Mouse (Mus musculus) granulocyte monocyte progenitor cell, adult 5-6 weeks (primary cell): Measurements from ENCODE around the gene Amdhd2. TPM values are rescaled to one million over a fixed set of nuclear protein-coding genes. Genes with fewer than 3 reads are reported as not detected.

Source experiments
- ATAC-seq: replicated peaks from 2 replicates; pipeline ENCODE4 v1.8.0; 2016; ENCODE audit warnings: mild to moderate bottlenecking, moderate TSS enrichment, inconsistent platforms; ENCODE audit not compliant: poor library complexity, severe bottlenecking
- total RNA-seq, 2 experiments: library from RNA; stranded (forward) in 1 of 2; stranded (reverse) in 1 of 2; fragments of 200-712, 200-1000 nt in 1 of 2; fragments of >200 nt in 1 of 2; fragmentation: Nextera tagmentation in 1 of 2; gene quantifications; 2 replicates each; pipeline ENCODE4 v1.2.3; 2014 to 2017

Gene Amdhd2
- total RNA-seq (2014; fragmentation: Nextera tagmentation) = 60.4 and 63.2 TPM in 2 replicates
- total RNA-seq (2017) = 54.4 and 66.4 TPM in 2 replicates

DNA sequence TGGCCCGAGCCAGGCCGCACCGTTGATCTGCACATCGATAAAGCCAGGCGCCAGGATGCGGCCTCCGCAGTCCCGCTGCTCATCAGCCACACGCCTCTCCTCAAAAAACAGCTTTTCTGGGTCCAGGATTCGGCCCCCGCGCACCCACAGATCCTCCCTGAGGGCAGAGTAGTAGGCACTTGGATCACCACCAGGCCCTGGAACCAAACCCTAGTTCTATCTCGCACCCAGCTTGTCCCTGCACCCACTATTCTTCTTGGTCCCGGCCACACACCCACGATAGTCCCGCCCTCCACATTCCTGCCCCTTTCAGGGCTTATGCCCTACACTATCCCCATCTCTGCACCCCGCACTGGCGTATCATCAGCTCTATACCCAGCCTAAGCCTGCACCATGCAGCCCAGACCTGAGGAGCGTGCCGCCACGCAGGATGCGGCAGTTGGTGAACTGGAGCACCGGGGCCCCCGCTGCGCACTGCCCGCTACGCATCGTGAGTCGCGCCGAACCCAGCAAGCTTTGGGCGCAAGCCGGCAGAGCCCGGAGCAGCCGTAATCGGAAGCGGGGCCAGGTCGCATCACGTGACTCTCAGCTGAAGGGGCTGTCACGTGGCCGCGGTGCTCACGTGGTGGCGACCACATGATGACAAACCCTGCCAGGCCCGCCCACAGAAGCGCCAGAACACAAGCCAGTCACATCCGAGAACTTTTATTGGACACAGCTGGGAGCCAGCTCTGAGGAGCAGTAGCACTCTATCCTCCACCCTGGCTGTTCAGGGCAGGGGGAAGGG, at the start of gene Amdhd2:
Amdhd2 (minus strand) TSS at position 591 of the 787 bp plus-strand sequence.
- peak; percentile 47 for ATAC-seq

DNA sequence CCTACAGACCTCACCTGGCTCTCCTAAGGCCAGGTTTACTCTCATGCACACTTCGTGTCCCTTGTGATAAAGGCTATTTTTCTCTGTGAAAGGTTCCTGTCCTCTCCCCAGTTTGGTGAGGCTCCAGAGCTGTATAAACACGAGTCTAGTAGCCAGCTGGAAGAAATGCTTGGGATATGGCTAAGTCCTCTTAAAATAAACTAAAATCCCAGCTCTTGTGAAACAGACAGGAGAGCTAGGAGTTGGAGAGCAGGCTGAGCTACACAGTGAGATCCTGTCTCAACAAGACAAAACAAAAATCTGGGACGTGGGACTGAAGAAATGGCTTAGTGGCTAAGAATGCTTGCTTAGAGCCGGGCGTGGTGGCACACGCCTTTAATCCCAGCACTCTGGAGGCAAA, 49.6 kb upstream of the Amdhd2 start:
- no peak for ATAC-seq

DNA sequence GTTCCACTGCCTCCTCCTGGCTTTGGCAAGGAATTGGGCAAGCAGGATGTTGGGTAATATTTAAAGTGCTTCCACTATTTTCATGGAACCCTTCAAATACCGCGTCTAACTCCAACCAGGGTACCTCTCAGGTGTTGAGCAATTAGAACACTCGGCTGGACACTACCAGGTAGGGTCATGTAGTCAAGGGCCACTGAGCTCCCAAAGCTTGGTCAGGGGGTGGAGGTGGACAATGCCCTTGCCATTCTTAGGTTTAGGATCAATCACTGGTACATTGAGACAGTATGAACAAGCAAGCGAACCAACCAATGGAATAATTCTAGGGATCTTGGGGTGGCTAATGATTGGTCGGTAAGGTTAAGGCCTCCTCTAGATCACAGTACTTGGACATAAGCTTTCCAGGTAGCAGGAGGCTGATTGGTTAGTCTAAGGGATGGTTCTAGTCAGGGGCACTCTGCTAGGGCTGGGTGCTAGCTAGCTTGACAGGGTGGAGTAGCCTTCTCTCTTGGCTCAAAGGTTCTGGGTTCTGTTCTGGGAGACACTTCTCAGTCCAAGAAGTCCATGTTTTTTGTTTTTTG, 49.0 kb upstream of the Amdhd2 start:
- ATAC-seq = 0 out of 2 replicates have a peak, but pooled peaks have one; percentile 4

DNA sequence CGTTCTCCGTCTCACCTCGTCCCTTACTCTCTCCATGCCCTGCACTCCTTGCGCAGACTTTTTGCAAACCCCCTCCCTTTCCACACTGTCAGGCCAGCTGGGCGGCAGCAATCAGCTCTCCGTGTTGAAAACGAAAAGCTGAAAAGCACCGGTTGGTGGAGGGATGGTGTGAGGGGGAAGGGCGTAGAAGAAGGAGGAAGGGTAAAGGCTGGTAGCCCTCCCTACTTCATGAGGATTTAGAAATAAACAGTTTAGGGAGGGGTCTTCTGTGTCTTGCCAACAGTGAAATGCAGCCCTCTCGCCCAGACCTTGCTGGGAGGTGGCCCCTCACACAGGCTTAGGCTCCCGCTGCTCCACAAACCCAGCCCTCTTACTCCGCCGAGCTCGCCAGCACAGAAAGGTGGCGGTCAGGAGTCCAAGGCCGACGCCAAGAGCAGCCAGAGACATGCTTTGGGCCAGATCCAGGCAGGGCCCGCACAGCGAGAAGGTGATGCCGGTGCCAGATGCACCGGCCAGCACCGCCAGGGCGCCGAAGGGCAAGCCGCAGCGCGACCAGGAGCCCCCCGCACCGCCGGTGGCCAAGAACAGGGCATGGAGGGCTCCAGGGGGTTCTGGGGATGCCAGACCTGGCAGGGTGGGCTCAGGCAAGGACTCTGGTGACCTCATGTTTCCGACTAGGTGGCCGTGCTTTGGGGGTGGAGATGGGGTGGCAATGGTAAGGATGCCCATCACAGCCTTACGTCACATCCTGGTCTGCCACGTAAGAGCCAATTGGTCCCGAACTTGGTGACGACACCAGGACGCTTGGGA, 48.3 kb upstream of the Amdhd2 start:
- ATAC-seq = peak; percentile 82

DNA sequence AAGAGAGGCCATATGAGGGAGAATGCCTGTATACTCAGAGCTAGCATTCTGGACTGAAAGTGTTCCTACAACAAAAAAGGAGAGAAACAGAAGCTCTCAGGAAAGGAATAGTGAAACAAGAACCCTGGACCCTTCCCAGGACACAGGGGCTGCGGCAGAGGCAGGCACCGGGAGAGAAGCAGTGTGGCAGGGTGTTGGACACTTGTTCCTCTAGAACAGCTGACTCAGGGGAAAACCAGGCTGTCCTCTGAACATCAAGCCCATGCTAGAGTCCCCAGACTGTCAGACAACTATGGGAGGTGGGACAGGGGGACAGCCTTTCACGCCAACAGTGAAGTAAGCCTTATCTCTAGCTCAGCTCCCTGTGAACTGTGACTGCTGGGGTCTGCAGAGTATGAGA, 47.0 kb upstream of the Amdhd2 start:
- ATAC-seq = no peak

DNA sequence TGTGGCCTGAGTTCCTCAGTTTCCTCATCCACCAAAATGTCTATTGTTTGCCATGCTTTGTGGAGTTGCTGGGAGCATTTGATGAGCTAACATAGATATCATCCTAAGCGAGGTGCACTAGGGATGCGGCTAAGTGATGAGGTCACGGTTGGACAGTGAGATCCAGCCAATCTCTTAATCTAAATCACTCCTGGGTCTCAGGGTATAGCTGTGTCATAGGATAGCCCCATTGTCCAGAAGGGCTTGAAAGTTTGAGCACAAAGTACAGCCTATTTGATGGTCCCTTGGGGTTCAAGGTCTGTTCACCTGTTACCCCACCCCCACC, 46.3 kb upstream of the Amdhd2 start:
- ATAC-seq = no peak

DNA sequence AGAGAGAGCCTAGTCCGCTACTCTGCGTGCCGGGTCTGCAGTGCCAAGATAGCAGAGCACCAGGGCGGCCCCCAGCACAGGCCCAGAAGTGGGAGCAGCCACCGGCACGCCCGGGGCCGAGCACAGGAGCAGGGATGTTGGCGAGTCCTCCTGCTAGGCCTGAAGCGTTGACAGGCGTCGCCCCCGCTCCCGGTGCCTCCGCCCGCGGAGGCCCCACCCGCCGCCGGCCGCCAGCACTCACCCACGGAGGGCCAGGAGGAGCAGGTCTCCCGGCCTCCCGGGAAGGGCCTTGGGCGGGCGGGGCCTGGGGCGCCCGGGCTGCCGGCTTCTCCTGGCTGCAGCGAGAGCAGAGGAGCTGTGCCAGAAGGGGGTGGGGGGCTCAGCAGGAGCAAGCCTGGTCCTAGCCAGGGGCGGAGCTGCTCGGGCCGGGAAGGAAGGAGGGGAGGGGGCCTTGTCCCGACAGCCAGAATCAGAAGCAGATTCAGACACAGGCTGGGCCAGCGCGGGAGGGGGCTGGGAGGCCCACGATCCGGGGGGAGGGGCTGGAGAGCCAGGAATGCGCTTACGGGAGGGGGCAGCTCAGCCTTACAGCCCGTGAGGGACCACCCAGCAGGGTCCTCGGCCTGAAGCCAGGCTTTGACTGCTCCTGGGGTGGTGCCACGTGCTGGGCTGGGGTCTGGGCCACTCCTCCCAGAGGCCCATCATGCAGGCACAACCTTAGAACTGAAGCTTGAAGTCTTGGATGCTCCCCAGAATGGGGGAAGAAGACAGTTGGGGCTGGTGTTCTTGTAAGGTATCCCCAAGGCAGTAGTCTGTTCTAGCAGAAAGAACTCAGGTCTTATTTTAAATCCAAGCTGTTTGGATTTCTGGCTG, 45.7 kb upstream of the Amdhd2 start, which contains the start of gene Ntn3:
Ntn3 (minus strand) TSS at position 489 of the 873 bp plus-strand sequence.
- no peak for ATAC-seq

DNA sequence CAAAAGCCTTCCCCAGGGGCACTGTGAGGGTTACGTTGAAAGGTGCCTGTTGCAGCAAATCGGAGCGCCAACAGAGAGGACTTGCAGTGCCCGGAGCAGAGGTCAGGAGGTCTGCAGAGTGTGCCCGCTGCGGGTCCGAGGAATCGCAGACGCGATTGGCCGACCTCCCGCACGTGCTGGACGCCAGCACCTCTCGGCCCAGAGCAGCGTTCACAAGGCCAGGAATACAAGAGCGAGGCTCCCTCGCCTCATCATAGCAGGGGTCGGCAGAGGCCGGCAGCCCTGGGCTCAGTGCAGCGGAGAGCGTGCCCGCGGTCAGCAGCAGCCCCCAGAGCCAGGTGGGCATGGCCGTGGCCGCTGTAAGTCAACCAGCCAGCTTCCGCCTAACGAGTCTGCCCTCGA, 45.1 kb upstream of the Amdhd2 start:
- 0 out of 2 replicates have a peak, but pooled peaks have one; percentile 7 for ATAC-seq

DNA sequence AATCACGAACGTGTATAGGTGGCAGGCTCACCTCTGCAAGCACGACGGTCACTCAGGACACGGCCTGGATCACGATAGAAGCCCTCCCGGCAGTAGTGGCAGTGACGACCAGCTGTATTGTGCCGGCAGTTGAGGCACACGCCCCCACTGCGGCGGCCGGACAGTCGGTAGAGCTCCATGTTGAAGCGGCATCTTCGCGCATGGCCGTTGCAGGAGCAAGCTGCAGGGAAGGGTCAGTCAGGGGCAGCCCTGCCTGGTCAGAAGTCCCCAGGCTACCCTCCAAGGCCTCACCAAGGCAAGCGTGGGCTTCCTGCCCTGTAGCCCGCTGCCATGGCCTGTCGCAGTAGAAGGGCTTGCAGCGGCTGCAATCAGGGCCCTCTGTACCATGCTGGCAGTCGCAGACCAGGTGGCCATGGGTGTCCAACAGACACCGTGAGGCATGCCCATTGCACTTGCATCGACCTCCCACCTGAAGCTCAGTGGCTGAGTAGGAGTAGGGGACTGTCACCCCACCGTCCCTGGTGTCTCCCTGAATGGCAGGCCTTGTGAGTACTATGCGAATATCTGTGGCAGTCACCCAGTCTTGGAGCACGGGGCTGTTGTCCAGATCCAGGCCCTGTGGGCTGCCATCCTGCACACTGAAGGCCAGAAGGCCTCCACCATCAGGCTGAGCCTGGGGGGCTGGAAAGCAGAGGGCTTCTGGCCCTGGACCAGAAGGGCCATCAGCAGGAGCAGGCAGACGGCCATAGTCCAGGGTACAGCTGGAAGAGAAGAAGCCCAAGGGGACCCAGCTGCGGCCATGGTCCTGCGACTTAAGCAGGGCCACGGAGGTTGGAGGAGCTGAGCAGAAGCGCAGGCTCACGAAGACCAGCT, 44.4 kb upstream of the Amdhd2 start:
- no peak for ATAC-seq

DNA sequence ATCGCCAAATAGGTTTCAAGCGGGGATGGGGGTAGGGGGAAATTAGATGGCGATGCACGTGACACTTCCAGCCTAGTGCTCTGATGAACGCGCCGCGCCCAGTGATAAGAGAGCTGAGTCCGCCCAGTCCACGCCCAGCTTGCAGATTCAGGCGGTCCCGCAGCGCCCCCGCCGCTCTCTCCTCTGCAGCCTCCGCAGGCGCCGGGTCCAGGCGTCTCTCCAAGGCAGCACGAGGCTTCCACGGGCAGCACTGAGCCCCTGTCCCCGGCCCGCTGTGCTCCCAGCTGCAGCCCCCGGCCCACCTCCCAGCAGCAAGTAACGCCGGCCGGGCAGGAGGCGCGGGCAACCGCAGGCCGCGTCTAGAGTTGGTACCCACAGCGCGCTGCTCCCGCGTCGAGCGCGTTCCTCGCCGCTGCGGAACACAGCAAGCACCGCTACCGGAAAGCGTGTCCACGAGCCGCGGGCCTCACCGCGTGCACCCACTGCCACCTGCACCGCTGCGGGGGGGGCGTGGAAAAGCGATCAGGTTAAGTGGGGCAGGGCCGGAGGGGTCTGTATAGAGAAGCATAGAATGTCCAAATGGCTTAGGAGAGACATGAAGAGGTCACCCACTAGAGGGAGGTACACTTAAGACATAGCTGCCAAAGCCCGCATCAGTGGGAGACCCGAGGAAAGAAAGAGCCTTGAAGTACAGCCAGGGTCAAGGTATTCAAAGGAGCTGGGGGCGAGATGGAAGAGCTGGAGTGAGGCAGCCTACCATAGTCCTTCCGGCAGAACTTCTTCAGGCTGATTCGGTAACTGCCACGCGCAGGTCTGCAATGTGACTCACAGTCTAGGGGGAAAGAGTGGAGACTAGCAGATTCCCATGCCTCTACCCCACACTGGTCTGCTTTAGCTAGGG, 43.1 kb upstream of the Amdhd2 start:
- ATAC-seq = peak; percentile 29; the same call in 1 of the 2 replicates

DNA sequence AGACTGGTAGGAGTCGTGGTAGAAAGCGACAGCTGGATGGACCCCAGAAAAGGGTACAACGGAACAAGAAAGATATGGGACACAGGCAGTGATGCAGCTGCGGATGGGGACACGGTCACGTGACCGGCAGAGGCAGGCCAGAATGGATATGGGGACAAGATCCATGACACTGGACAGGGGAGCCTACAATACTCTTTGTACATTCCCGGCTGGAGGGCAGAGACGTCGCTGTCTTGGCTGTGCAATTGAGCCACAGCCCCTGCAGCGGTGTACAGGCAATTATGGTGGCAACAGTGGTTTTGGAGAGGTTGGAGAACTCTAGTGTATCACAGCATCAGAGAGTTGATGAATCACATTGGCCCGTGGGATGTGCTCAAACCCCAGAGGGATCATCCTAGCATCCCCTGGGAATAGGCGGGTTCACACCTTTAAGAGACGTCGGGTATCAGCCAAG, 42.4 kb upstream of the Amdhd2 start:
- peak; percentile 15 for ATAC-seq

DNA sequence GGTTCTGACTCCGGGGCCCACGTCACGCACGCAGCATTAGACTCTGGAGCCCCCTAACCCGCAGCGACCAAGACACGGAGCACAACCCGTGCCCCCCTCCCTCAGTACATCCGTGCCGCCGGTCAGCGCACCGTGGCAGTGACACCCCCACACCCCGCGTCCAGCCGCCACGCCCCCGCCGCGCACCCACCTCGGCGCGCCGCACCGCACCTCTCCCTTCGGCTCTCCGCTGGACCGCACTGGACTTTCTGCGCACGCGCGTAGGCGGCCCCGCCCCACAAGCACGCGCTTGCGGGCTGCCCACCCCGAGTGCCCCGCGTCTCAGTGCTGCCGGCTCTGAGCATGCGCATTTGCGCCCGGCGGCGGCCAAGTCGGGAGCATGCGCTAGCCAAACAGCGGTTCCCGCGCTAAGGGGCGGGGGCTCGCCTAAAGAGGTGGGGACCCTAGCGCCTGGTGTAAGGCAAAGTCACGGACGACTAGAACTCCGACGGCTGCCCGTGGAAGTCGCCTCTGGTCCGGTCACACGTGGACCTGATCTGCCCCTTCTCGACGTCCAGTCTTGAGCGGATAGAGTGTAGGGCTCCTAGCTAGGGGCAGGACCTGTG, 41.8 kb upstream of the Amdhd2 start, which contains the start of gene Tbc1d24:
Tbc1d24 (minus strand) TSS at position 279 of the 605 bp plus-strand sequence.
- ATAC-seq = peak; percentile 59

DNA sequence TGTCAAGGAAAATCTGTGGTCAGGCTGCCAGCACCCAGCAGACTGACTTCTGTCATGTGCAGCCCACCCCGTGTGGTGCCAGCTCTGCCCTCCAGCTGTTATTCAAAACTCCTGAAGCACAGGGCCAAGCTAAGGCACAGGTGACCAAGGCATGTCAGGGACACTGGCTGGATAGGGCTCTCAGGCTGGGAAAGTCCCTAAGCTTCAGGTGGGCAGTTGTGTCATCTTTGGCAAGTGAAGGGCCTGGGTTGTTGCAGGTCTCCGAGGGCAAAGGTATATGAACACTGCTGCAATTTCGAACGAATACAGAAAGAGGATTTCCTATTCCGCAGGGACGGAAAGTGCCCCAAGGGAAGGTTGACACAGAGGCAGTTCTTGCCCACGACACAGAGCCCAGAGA, 41.3 kb upstream of the Amdhd2 start:
- ATAC-seq = no peak; the same call in 1 of the 2 replicates

DNA sequence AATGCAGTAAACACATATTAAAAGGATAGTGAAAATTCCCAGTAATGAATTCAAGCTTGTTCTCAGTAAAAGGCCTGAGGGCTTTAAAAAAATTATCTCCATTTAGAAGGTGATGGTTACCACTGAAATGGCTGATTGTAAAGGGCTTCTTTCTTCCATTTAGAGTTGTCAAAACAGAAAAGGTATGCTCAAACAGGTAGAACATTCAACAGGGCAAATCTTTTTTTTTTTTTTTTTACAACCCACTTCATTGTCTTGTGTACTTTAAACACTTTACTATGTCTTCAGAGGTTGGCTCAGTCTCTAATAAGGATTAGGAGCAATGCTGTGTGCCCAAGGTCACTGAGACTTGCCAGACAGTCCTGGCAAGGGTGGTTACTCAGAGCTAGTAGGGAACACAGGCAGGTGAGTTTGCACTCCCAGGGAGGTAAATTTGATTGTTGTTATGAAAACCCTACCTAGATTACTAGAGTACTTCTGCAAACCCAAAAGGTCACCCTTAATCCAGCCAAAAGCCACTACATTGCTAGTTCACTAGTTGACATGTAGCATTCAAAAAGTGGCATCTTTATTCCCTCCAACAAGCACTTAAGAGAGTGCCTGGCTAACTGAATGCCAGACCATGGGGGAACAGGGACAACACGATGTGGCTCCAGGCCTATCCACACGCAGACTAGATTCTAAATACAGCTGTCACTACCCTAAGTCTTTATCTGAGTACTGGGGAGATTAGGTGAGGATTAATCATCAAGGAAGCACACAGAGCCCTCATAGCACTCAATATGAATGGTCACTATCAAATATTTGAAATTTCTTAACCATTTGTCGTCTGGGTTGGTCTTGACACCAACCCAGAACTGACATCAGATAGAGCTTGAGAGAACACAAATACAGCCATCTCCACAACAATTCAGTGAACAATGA, 40.3 kb upstream of the Amdhd2 start:
- ATAC-seq = no peak

DNA sequence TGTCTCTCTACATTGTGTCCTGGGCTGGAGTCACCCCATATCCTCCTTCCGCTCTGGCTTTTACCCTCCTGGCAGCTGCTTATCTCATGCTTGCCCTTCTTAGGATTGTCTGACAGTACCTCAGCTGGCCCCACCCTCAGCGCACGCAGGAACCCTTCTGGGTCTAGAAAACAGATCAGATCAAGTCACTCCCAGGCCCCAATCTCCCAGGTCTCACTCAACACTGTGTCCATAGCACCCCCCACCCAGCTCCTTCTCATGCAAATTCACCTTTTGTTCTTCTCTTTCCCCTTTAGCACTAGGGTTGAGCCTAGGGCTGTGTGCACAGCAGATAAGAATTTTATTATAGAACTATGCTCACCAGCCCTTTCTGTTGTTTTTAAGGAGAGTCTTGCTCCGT, 39.5 kb upstream of the Amdhd2 start:
- ATAC-seq = no peak

DNA sequence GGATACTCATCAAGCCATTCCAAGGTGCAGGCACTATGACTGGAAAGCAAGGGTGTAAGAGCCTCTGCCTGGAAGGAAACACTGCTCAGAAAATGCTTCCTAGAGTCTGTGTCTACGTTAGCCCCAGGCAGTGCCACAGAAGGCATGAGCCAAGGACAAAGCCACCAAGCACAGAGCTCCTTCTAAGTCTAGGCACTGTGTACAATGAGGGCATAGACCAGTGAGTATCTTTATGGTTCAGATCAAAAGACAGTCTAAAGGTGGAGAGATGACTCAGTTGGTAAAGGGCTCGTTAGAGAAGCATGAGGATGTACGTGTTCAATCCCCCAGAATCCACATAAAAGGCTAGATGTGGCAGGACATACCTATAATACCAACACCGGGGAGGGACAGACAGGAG, 37.5 kb upstream of the Amdhd2 start:
- ATAC-seq = no peak
